Mouse (Mus musculus) thymus, adult 2 months (tissue): Measurements from ENCODE around the gene Tubgcp2.

Source experiments
- CTCF ChIP-seq: fragments of 200-500 bp; IDR thresholded peaks from 2 replicates; pipeline ENCODE4 v1.5.1; 2012; ENCODE audit warnings: mild to moderate bottlenecking, control low read depth, low read length, moderate library complexity, borderline replicate concordance; ENCODE audit not compliant: control insufficient read depth, poor library complexity, insufficient read depth; ENCODE audit errors: extremely low read depth
- POLR2A ChIP-seq: fragments of 200-500 bp; IDR thresholded peaks from 2 replicates; pipeline ENCODE4 v1.6.1; 2012; ENCODE audit warnings: mild to moderate bottlenecking, low read length, control low read depth, moderate library complexity; ENCODE audit not compliant: control insufficient read depth, poor library complexity, insufficient read depth; ENCODE audit errors: extremely low read depth

- TF ChIP-seq POLR2A (no peak), CTCF (no peak)
These were observed 48.2 kb downstream of the Tubgcp2 start for GRCm38 (mm10) chr7:139988272-139988671.
